Mouse (Mus musculus) kidney, embryonic 15.5 days (tissue): ENCODE data around the gene Actbl2. TPM values are rescaled to one million over a fixed set of nuclear protein-coding genes. Genes with fewer than 3 reads are reported as not detected.

ENCODE experiments used
- ATAC-seq: fragments of 200-750 bp; cut with Nextera tagmentation; replicated peaks from 2 replicates; pipeline ENCODE4 v1.8.0; 2017; ENCODE audit warnings: moderate TSS enrichment; ENCODE audit not compliant: low FRiP score
- H3K27ac ChIP-seq: fragments of 300-500 bp; sonication (generic); 2 replicates; pipeline ENCODE4 v1.5.1; 2015; ENCODE audit warnings: mild to moderate bottlenecking, inconsistent platforms
- H3K27me3 ChIP-seq: fragments of 300-500 bp; sonication (generic); 2 replicates; pipeline ENCODE4 v1.6.1; 2015; ENCODE audit warnings: inconsistent platforms
- H3K36me3 ChIP-seq: fragments of 300-500 bp; sonication (generic); 2 replicates; pipeline ENCODE4 v1.6.1; 2015; ENCODE audit warnings: inconsistent platforms
- H3K4me1 ChIP-seq: fragments of 300-500 bp; sonication (generic); 2 replicates; pipeline ENCODE4 v1.6.1; 2015; ENCODE audit warnings: inconsistent platforms
- H3K4me2 ChIP-seq: fragments of 300-500 bp; sonication (generic); 2 replicates; pipeline ENCODE4 v1.6.1; 2015; ENCODE audit warnings: moderate library complexity, mild to moderate bottlenecking, inconsistent platforms
- H3K4me3 ChIP-seq: fragments of 300-500 bp; sonication (generic); replicated peaks from 2 replicates; pipeline ENCODE4 v1.5.1; 2015; ENCODE audit warnings: mild to moderate bottlenecking, inconsistent platforms
- H3K9ac ChIP-seq: fragments of 300-500 bp; sonication (generic); 2 replicates; pipeline ENCODE4 v1.6.1; 2015; ENCODE audit warnings: mild to moderate bottlenecking, inconsistent platforms
- H3K9me3 ChIP-seq: fragments of 300-500 bp; sonication (generic); replicated peaks from 2 replicates; pipeline ENCODE4 v1.6.1; 2016; ENCODE audit warnings: inconsistent platforms
- WGBS: fragments of 180-500 bp; shearing (Covaris S2); methylation state at CpG from one replicate; pipeline ENCODE4 v1.1.7; 2015; ENCODE audit warnings: mixed read lengths; 5-methylcytosine and 5-hydroxymethylcytosine counted together
- polyA plus RNA-seq: library from polyadenylated mRNA; unstranded; fragments of >200 nt; fragmentation: Nextera tagmentation; extraction: Ambion mirVana; gene quantifications from 2 replicates; pipeline ENCODE4 v1.2.1, GENCODE M21; 2015

Gene Actbl2
- polyA plus RNA-seq, 1 experiment from 2014 or later: not detected

GRCm38 (mm10) chr13:111304736-111305135 is 49.9 kb downstream of the Actbl2 start:
- 80% methylated on average over 5 of the region's 5 CpGs for WGBS
- H3K4me1 ChIP-seq: 0 out of 2 replicates have a peak, but pooled peaks cover 4% of the 10 kb centered on the region
- H3K9me3 ChIP-seq: no peaks in the 10 kb centered on the region
- ATAC-seq: no peak
- no peaks in the 10 kb centered on the region for H3K36me3 ChIP-seq
- H3K27ac ChIP-seq: no peak overlapping the region
- H3K4me2 ChIP-seq: no peak overlapping the region
- H3K27me3 ChIP-seq: no peaks in the 10 kb centered on the region
- H3K9ac ChIP-seq: no peak overlapping the region
- no peak overlapping the region for H3K4me3 ChIP-seq

Other genes with a start within 250 kb of the Actbl2 start
- 81.9 and 88.2 TPM in 2 replicates for gene Gpbp1, start 235.1 kb downstream of the Actbl2 start, polyA plus RNA-seq